Comparison of ENCODE assay signal across 9 mouse cellular contexts in the genomic region with DNA sequence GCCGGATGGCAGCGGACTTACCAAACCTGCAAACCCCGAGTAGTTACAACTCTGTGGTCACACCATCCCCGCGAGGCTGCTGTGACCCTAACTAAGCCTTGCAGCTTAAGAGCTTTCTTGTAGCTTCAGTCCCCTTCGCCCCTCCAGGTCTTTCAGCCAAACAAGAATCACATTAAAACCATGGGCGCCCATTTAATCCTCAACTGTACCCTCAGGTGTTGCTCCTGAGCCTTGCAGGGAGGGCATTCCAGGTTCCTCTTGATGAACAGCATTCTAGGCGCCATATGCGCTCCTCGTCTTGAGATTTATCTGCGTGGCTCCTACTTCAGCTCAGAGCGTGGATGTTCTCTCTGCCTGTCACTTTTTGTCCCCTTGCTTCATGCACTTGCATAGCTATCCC. TPM values are rescaled to one million over a fixed set of nuclear protein-coding genes. Genes with fewer than 3 reads are reported as not detected.
DNase-seq lines count a peak whose midpoint lies in the region; ATAC-seq and TF ChIP-seq lines count a peak whose summit lies in the region.
"Had no signal": no experiment of that assay in that cellular context is flagged by ENCODE, and none has a peak within 500 bp of the region (broad histone marks: within the 10 kb centered on the region; RNA-seq: fewer than 3 reads in every experiment).

No protein-coding gene starts in this region.

- H3K36me3 ChIP-seq in kidney, postnatal 0 days (ENCODE audit: insufficient read depth, low read length) = 0 out of 2 replicates have a peak, but pooled peaks cover 5% of the 10 kb centered on the region
- H3K36me3 ChIP-seq in intestine, embryonic 15.5 days = no peaks in the 10 kb centered on the region
- H3K36me3 ChIP-seq in neural tube, embryonic 13.5 days = peaks cover 30% of the 10 kb centered on the region

- no peaks in the 10 kb centered on the region for H3K4me1 ChIP-seq in kidney, postnatal 0 days (replicated peaks; ENCODE audit: insufficient read depth, low read length)
- peaks cover 8% of the 10 kb centered on the region for H3K4me1 ChIP-seq in intestine, embryonic 15.5 days (replicated peaks)
- H3K4me1 ChIP-seq in neural tube, embryonic 13.5 days (replicated peaks) = peaks cover 21% of the 10 kb centered on the region

- WGBS in kidney, postnatal 0 days = 7% methylated on average over 12 of the region's 12 CpGs
- WGBS in intestine, embryonic 15.5 days = 6% methylated on average over 12 of the region's 12 CpGs
- WGBS in neural tube, embryonic 13.5 days = 5% methylated on average over 12 of the region's 12 CpGs

- peak overlapping the region; percentile 53 for H3K4me3 ChIP-seq in kidney, postnatal 0 days (replicated peaks; ENCODE audit: low read depth, low read length)
- peak overlapping the region; percentile 62 for H3K4me3 ChIP-seq in intestine, embryonic 15.5 days (replicated peaks)
- H3K4me3 ChIP-seq in neural tube, embryonic 13.5 days = peak overlapping the region; percentile 59

- no peak for TF ChIP-seq CTCF in kidney, postnatal 0 days (IDR thresholded peaks at IDR 0.05; ENCODE audit: low read depth)

- no peaks in the 10 kb centered on the region for H3K27me3 ChIP-seq in kidney, postnatal 0 days (ENCODE audit: insufficient read depth, low read length)
- peaks cover 13% of the 10 kb centered on the region; the same call in 1 of the 2 replicates for H3K27me3 ChIP-seq in intestine, embryonic 15.5 days (replicated peaks)
- peaks cover 20% of the 10 kb centered on the region for H3K27me3 ChIP-seq in neural tube, embryonic 13.5 days

- no peak overlapping the region for H3K27ac ChIP-seq in kidney, postnatal 0 days
- H3K27ac ChIP-seq in intestine, embryonic 15.5 days = no peak overlapping the region
- H3K27ac ChIP-seq in neural tube, embryonic 13.5 days (replicated peaks) = no peak overlapping the region

- intact Hi-C loops in left cerebral cortex, postnatal 36 days (cut with DNase I) = no loop called here

- DNase-seq in kidney, postnatal 0 days (ENCODE audit: low spot score) = no peak
- DNase-seq in kidney, postnatal 36 days = no peak
- peak; percentile 21 for DNase-seq in embryo, embryonic 9.5 days (ENCODE audit: extremely low spot score)
- no peak for DNase-seq in thymus, adult 18-20 months
- no peak for DNase-seq in left cerebral cortex, postnatal 36 days (ENCODE audit: low spot score in 2 of 2)
- no peak for DNase-seq in urinary bladder, postnatal 14 days (ENCODE audit: low spot score)

- no peak for ATAC-seq in kidney, postnatal 0 days (replicated peaks; ENCODE audit: low FRiP score, low read depth)
- ATAC-seq in intestine, embryonic 15.5 days = no peak
- ATAC-seq in neural tube, embryonic 13.5 days (ENCODE audit: low read depth) = peak; percentile 13; the same call in 1 of the 2 replicates

- H3K9ac ChIP-seq in kidney, postnatal 0 days (ENCODE audit: low read depth, low read length) = peak overlapping the region; percentile 52; the same call in 1 of the 2 replicates
- peak overlapping the region; percentile 41 for H3K9ac ChIP-seq in intestine, embryonic 15.5 days
- peak overlapping the region; percentile 75 for H3K9ac ChIP-seq in neural tube, embryonic 13.5 days

- H3K4me2 ChIP-seq in kidney, postnatal 0 days (ENCODE audit: low read length) = peak overlapping the region; percentile 92
- H3K4me2 ChIP-seq in intestine, embryonic 15.5 days (replicated peaks) = peak overlapping the region; percentile 93
- peak overlapping the region; percentile 74 for H3K4me2 ChIP-seq in neural tube, embryonic 13.5 days

- H3K9me3 ChIP-seq in kidney, postnatal 0 days (replicated peaks; ENCODE audit: low read length) = no peaks in the 10 kb centered on the region
- H3K9me3 ChIP-seq in intestine, embryonic 15.5 days = no peaks in the 10 kb centered on the region
- H3K9me3 ChIP-seq in neural tube, embryonic 13.5 days = no peaks in the 10 kb centered on the region

RNA-seq across cellular contexts. Expression of a gene that starts 1.3 kb away (rescaled TPM):
- polyA plus RNA-seq in kidney, postnatal 0 days (2015; fragmentation: Nextera tagmentation; extraction: Ambion mirVana) = 0.46 TPM in 1 of 2 replicates, not detected in the other
- polyA plus RNA-seq in intestine, embryonic 15.5 days (2015; fragmentation: Nextera tagmentation; extraction: Ambion mirVana) = 0.38 and 0.40 TPM in 2 replicates
- polyA plus RNA-seq in neural tube, embryonic 13.5 days (2015; fragmentation: Nextera tagmentation; extraction: Ambion mirVana) = 1.3 and 1.5 TPM in 2 replicates
- total RNA-seq in left cerebral cortex, postnatal 36 days (2021) = 1 to 10 TPM in 1 of 2 experiments, under 1 TPM in 1; 0.75 to 1.1 TPM
- total RNA-seq: hematopoietic stem cell, adult 5-6 weeks had no signal

RNA-seq across cellular contexts. Expression of a gene that starts 15.1 kb away (rescaled TPM):
- polyA plus RNA-seq in kidney, postnatal 0 days (2015; fragmentation: Nextera tagmentation; extraction: Ambion mirVana) = 101 and 105 TPM in 2 replicates
- 98.0 and 99.7 TPM in 2 replicates for polyA plus RNA-seq in intestine, embryonic 15.5 days (2015; fragmentation: Nextera tagmentation; extraction: Ambion mirVana)
- 128 and 137 TPM in 2 replicates for polyA plus RNA-seq in neural tube, embryonic 13.5 days (2015; fragmentation: Nextera tagmentation; extraction: Ambion mirVana)
- total RNA-seq in left cerebral cortex, postnatal 36 days (2021) = 10 to 100 TPM; 29.7 to 35.6 TPM

RNA-seq across cellular contexts. Expression of a gene that starts 16.4 kb away (rescaled TPM):
- polyA plus RNA-seq in kidney, postnatal 0 days (2015; fragmentation: Nextera tagmentation; extraction: Ambion mirVana) = 0.34 TPM in 1 of 2 replicates, not detected in the other
- polyA plus RNA-seq in intestine, embryonic 15.5 days (2015; fragmentation: Nextera tagmentation; extraction: Ambion mirVana) = 10.6 and 11.2 TPM in 2 replicates
- polyA plus RNA-seq in neural tube, embryonic 13.5 days (2015; fragmentation: Nextera tagmentation; extraction: Ambion mirVana) = 10.4 and 21.5 TPM in 2 replicates
- 1 to 10 TPM; 3.0 to 7.3 TPM for total RNA-seq in left cerebral cortex, postnatal 36 days (2021)
- total RNA-seq: hematopoietic stem cell, adult 5-6 weeks had no signal

RNA-seq across cellular contexts. Expression of a gene that starts 19.6 kb away (rescaled TPM):
- polyA plus RNA-seq in kidney, postnatal 0 days (2015; fragmentation: Nextera tagmentation; extraction: Ambion mirVana) = not detected in 2 replicates
- polyA plus RNA-seq in intestine, embryonic 15.5 days (2015; fragmentation: Nextera tagmentation; extraction: Ambion mirVana) = not detected in 2 replicates
- not detected in 2 replicates for polyA plus RNA-seq in neural tube, embryonic 13.5 days (2015; fragmentation: Nextera tagmentation; extraction: Ambion mirVana)
- total RNA-seq in left cerebral cortex, postnatal 36 days (2021) = not detected
- total RNA-seq: hematopoietic stem cell, adult 5-6 weeks had no signal

RNA-seq across cellular contexts. Expression of a gene that starts 19.8 kb away (rescaled TPM):
- not detected in 2 replicates for polyA plus RNA-seq in kidney, postnatal 0 days (2015; fragmentation: Nextera tagmentation; extraction: Ambion mirVana)
- polyA plus RNA-seq in intestine, embryonic 15.5 days (2015; fragmentation: Nextera tagmentation; extraction: Ambion mirVana) = not detected in 2 replicates
- polyA plus RNA-seq in neural tube, embryonic 13.5 days (2015; fragmentation: Nextera tagmentation; extraction: Ambion mirVana) = 0.10 TPM in 1 of 2 replicates, not detected in the other
- under 1 TPM; 0.57 to 0.63 TPM for total RNA-seq in left cerebral cortex, postnatal 36 days (2021)
- total RNA-seq: hematopoietic stem cell, adult 5-6 weeks had no signal
